Mouse (Mus musculus) brain, embryonic 14.5 days (tissue): ENCODE results near the gene Gm7534.

Experiments used
- CTCF ChIP-seq: fragments of 200-500 bp; IDR thresholded peaks from 2 replicates; pipeline ENCODE4 v1.5.1; 2012; ENCODE audit warnings: inconsistent platforms, mild to moderate bottlenecking, moderate library complexity, borderline replicate concordance; ENCODE audit not compliant: insufficient read depth, insufficient read length; ENCODE audit errors: extremely low read depth
- POLR2A ChIP-seq: fragments of 200-500 bp; IDR thresholded peaks from 2 replicates; pipeline ENCODE4 v1.6.1; 2012; ENCODE audit warnings: mild to moderate bottlenecking, inconsistent platforms, borderline replicate concordance; ENCODE audit not compliant: poor library complexity, insufficient read depth, insufficient read length, severe bottlenecking; ENCODE audit errors: extremely low read depth

GRCm38 (mm10) chr4:134238279-134238651 is 35.5 kb upstream of the Gm7534 start, which contains the start of gene Cnksr1:
- TF ChIP-seq POLR2A (no peak), CTCF (no peak)
